Mouse (Mus musculus): ENCODE measurements at regions not wholly inside any gene's neighbourhood (a gene's known extent, or its start where the extent isn't known, plus 50 kb on each side); places are given as distances from the start of the nearest gene placed in this dataset.

DNA sequence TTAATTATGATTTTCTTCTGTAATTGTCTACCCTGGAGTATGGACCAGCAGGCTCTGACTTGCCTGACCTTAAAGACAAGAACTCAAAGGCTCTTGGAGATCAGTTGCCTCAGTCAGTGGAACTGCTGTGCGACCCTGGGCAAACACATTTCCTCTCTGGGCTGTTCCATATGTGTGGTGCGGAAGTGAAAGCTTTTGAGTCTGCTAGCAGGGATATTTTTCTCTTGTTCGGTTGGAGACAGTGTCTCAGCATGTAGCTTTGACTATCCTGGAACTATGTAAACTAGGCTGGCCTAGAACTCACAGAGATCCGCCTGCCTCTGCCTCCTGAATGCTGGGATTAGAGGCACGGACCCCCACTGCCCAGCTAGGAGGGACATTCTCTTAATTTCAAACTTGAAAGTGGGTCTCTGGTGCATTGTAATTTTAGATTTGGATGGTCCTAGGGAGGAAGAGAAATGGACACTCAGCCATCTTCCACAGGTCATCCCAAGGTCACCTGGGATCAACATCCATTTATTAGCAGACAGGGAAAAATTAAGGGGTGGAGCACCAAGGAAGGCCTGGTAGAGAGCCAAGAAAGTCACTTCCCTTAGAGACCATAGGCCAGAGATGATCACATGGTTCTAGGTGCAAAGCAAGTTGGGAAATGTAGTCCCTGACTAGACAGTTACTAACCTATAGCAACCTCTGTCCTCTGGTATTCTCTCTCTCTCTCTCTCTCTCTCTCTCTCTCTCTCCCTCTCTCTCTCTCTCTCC lies 110.2 kb upstream of the Tmem189 start:
- Histone ChIP-seq H3K9me3 (replicated peaks; ENCODE audit: control insufficient read depth, low read length) (no peaks in the 10 kb centered on the region), H3K27me3 (ENCODE audit: control insufficient read depth, insufficient read depth, low read length) (no peaks in the 10 kb centered on the region), H3K9ac (ENCODE audit: low read length) (no peak overlapping the region), H3K36me3 (ENCODE audit: control insufficient read depth, insufficient read depth, low read length) (no peaks in the 10 kb centered on the region), H3K27ac (ENCODE audit: low read length) (peak overlapping the region; percentile 26), H3K4me2 (ENCODE audit: low read depth, low read length) (no peak overlapping the region), H3K4me3 (replicated peaks; ENCODE audit: low read length) (no peak overlapping the region), H3K4me1 (ENCODE audit: control insufficient read depth, insufficient read depth, low read length) (peaks cover 15% of the 10 kb centered on the region)
- ATAC-seq (ENCODE audit: insufficient read depth, low FRiP score), result peak; percentile 48; the same call in 1 of the 2 replicates
- 88% methylated on average over 5 of the region's 5 CpGs for WGBS

DNA sequence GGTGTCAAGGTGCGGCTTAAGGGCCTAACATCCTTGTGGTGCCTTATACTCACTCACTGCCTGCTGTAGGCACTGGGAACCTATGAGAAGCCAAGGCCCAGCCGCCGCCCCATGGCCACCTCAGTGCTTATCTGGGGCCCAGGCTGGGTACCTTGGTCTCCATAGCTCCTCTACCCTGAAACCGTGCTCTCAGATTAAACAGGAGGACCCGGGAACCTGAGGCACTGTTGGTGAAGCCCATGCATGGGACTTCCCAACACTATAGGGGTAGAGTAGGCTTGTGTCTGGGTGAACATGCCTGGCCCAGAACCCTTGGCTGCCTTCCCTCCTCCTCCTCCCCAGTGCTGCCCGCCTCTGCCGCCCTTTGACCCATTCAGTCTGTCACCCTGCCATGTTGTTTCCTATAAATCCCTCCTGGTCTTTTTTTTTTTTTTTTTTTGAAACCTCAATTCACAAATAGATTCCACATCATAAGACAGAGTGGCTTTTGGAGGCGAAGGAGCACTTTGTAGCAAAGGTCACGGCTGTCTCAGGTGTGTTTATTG lies 109.4 kb upstream of the Tmem189 start:
- 87% methylated on average over 9 of the region's 9 CpGs for WGBS
- peaks cover 15% of the 10 kb centered on the region for H3K4me1 ChIP-seq (ENCODE audit: control insufficient read depth, insufficient read depth, low read length)
- H3K9ac ChIP-seq (ENCODE audit: low read length), result no peak overlapping the region
- no peaks in the 10 kb centered on the region for H3K36me3 ChIP-seq (ENCODE audit: control insufficient read depth, insufficient read depth, low read length)
- H3K27ac ChIP-seq (ENCODE audit: low read length), result peak overlapping the region; percentile 26; the same call in 1 of the 2 replicates
- no peak overlapping the region for H3K4me3 ChIP-seq (replicated peaks; ENCODE audit: low read length)
- no peaks in the 10 kb centered on the region for H3K9me3 ChIP-seq (replicated peaks; ENCODE audit: control insufficient read depth, low read length)
- H3K4me2 ChIP-seq (ENCODE audit: low read depth, low read length), result no peak overlapping the region
- no peaks in the 10 kb centered on the region for H3K27me3 ChIP-seq (ENCODE audit: control insufficient read depth, insufficient read depth, low read length)
- ATAC-seq (ENCODE audit: insufficient read depth, low FRiP score), result no peak

DNA sequence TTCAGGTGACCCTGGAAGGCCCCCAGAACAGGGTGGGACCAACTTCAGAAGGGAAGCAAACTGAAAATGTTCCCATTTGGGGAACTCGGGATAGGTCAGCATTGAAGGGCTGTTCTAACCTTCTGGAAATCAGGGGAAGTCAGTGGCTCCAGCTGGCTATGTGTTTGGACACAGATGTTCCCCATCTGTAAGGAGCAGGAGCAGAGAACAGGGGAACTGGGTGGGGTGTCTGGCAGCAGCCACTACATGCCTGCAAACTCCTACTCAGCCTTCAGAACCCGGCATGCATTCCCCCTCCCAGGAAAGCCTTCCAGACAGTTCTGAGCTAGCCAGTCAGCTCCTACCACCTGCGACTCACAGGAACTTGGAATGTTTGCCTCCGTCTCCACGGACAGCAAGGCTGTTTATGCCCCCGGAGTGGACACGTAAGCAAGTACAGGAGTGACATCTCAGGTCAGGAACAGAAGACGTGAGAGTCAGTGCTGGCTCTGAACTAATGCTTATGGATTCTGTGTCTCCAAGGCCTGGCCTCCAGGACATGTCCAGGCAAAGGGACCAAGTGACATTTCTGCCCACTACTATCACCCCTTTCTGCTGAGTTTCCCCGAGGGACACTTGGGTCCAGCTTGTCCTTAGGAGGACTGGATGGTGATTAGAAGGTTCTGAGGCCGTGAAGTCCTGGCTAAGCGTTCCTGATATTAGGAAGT lies 108.6 kb upstream of the Tmem189 start:
- Histone ChIP-seq H3K27ac (ENCODE audit: low read length) (peak overlapping the region; percentile 28), H3K36me3 (ENCODE audit: control insufficient read depth, insufficient read depth, low read length) (no peaks in the 10 kb centered on the region), H3K4me2 (ENCODE audit: low read depth, low read length) (no peak overlapping the region), H3K4me1 (ENCODE audit: control insufficient read depth, insufficient read depth, low read length) (peaks cover 15% of the 10 kb centered on the region), H3K4me3 (replicated peaks; ENCODE audit: low read length) (no peak overlapping the region), H3K27me3 (ENCODE audit: control insufficient read depth, insufficient read depth, low read length) (no peaks in the 10 kb centered on the region), H3K9me3 (replicated peaks; ENCODE audit: control insufficient read depth, low read length) (no peaks in the 10 kb centered on the region), H3K9ac (ENCODE audit: low read length) (0 out of 2 replicates have a peak overlapping the region, but pooled peaks have one; percentile 4)
- ATAC-seq (ENCODE audit: insufficient read depth, low FRiP score), result peak; percentile 47; the same call in 1 of the 2 replicates
- WGBS, result 69% methylated on average over 11 of the region's 11 CpGs

DNA sequence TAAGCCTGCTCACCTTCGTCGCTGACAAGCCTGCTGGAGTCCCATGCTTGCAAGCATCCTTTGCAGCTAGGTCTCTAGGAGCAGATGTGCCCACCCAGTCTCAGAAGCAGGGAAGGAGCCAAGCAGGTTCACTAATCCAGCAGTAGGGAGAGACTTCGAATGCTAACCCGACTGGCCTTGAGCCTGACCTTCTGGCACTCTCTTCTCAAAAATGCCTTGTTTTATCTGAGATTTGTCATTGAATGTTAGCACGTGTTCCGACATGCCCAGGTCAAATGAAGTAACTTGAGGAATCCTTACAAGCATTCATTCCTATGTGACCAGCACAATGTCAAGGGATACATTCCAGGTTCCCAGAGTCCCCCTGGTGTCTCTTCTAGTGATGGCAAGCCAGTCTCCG lies 105.9 kb upstream of the Tmem189 start:
- H3K9me3 ChIP-seq (replicated peaks; ENCODE audit: control insufficient read depth, low read length), result no peaks in the 10 kb centered on the region
- no peak overlapping the region for H3K9ac ChIP-seq (ENCODE audit: low read length)
- no peaks in the 10 kb centered on the region for H3K27me3 ChIP-seq (ENCODE audit: control insufficient read depth, insufficient read depth, low read length)
- no peak overlapping the region for H3K4me2 ChIP-seq (ENCODE audit: low read depth, low read length)
- no peak overlapping the region for H3K27ac ChIP-seq (ENCODE audit: low read length)
- WGBS, result 82% methylated on average over 7 of the region's 7 CpGs
- ATAC-seq (ENCODE audit: insufficient read depth, low FRiP score), result no peak
- H3K36me3 ChIP-seq (ENCODE audit: control insufficient read depth, insufficient read depth, low read length), result no peaks in the 10 kb centered on the region
- H3K4me1 ChIP-seq (ENCODE audit: control insufficient read depth, insufficient read depth, low read length), result peaks cover 10% of the 10 kb centered on the region
- H3K4me3 ChIP-seq (replicated peaks; ENCODE audit: low read length), result no peak overlapping the region

DNA sequence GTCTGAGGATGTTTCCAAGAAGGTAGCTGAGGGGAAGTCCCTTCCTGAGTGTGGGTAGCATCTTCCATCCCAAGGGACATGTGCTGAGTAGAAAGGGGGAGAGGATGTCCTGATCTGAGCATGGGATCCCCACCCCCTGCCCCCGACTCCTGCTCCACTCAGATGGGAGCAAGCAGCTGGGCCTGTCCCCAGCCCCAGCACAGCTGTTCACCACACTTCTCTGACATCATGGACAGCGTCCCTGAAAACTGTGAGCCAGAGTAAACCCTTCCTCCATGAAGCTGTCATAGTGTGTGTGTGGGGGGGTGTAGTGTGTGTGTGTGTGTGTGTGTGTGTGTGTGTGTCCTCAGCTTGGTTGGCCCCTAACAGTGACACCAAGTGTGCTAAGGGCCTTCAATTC lies 104.3 kb upstream of the Tmem189 start:
- Histone ChIP-seq H3K27me3 (ENCODE audit: control insufficient read depth, insufficient read depth, low read length) (no peaks in the 10 kb centered on the region), H3K4me1 (ENCODE audit: control insufficient read depth, insufficient read depth, low read length) (peaks cover 15% of the 10 kb centered on the region), H3K9ac (ENCODE audit: low read length) (no peak overlapping the region), H3K36me3 (ENCODE audit: control insufficient read depth, insufficient read depth, low read length) (no peaks in the 10 kb centered on the region), H3K4me2 (ENCODE audit: low read depth, low read length) (no peak overlapping the region), H3K9me3 (replicated peaks; ENCODE audit: control insufficient read depth, low read length) (no peaks in the 10 kb centered on the region), H3K27ac (ENCODE audit: low read length) (no peak overlapping the region), H3K4me3 (replicated peaks; ENCODE audit: low read length) (no peak overlapping the region)
- no peak for ATAC-seq (ENCODE audit: insufficient read depth, low FRiP score)
- 83% methylated on average over 2 of the region's 2 CpGs for WGBS

DNA sequence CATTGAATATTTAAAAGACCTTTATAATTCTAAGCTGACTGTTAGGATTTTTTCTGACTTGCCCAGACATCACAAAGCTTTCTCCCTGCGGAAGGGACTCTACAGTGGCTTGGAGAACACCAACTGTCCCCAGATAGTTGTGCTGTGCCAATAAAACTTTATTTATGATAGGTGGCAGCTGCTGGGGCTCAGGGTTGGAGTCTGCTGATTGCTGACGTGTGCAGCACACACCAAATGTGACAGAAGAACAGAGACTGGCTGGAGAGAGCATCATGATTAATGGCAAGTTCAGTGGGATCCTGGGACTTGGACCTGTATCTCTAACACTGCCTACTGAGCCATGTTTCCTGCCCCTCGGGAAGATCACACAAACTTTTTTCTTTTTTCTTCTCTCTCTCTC lies 103.1 kb upstream of the Tmem189 start:
- 31% methylated on average over 3 of the region's 3 CpGs for WGBS

DNA sequence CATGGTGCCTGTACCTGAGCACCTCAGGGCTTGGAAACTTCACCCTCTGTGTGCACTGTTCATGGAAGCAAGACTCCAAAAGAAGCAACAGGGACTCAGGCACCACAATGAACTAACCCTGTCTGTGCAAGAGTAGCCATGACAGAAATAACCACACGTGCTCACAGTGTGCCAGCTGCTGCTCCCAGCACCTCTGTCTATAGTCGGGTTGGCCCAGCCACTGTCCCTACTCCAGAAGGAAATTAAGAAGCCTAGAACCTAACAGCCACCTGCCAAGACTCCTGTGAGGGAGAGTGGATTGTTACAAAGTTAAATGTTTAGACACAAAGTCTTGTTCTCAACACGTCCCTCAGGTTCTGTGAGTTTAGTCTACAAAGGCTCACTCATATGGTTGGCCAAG lies 102.7 kb upstream of the Tmem189 start:
- Histone ChIP-seq H3K4me3 (replicated peaks; ENCODE audit: low read length) (no peak overlapping the region), H3K27me3 (ENCODE audit: control insufficient read depth, insufficient read depth, low read length) (no peaks in the 10 kb centered on the region), H3K27ac (ENCODE audit: low read length) (0 out of 2 replicates have a peak overlapping the region, but pooled peaks have one; percentile 27), H3K4me1 (ENCODE audit: control insufficient read depth, insufficient read depth, low read length) (peaks cover 12% of the 10 kb centered on the region), H3K9me3 (replicated peaks; ENCODE audit: control insufficient read depth, low read length) (no peaks in the 10 kb centered on the region), H3K9ac (ENCODE audit: low read length) (no peak overlapping the region), H3K36me3 (ENCODE audit: control insufficient read depth, insufficient read depth, low read length) (no peaks in the 10 kb centered on the region), H3K4me2 (ENCODE audit: low read depth, low read length) (no peak overlapping the region)
- ATAC-seq (ENCODE audit: insufficient read depth, low FRiP score), result no peak
- 43% methylated on average over 3 of the region's 3 CpGs for WGBS

More for the DNA sequence above, 103.1 kb upstream of the Tmem189 start:
- no peak for ATAC-seq (ENCODE audit: insufficient read depth, low FRiP score)
- no peaks in the 10 kb centered on the region for H3K9me3 ChIP-seq (replicated peaks; ENCODE audit: control insufficient read depth, low read length)
- H3K4me3 ChIP-seq (replicated peaks; ENCODE audit: low read length), result no peak overlapping the region
- no peaks in the 10 kb centered on the region for H3K27me3 ChIP-seq (ENCODE audit: control insufficient read depth, insufficient read depth, low read length)
- H3K4me2 ChIP-seq (ENCODE audit: low read depth, low read length), result no peak overlapping the region
- peaks cover 12% of the 10 kb centered on the region for H3K4me1 ChIP-seq (ENCODE audit: control insufficient read depth, insufficient read depth, low read length)
- H3K9ac ChIP-seq (ENCODE audit: low read length), result no peak overlapping the region
- H3K36me3 ChIP-seq (ENCODE audit: control insufficient read depth, insufficient read depth, low read length), result no peaks in the 10 kb centered on the region
- H3K27ac ChIP-seq (ENCODE audit: low read length), result peak overlapping the region; percentile 27; the same call in 1 of the 2 replicates

DNA sequence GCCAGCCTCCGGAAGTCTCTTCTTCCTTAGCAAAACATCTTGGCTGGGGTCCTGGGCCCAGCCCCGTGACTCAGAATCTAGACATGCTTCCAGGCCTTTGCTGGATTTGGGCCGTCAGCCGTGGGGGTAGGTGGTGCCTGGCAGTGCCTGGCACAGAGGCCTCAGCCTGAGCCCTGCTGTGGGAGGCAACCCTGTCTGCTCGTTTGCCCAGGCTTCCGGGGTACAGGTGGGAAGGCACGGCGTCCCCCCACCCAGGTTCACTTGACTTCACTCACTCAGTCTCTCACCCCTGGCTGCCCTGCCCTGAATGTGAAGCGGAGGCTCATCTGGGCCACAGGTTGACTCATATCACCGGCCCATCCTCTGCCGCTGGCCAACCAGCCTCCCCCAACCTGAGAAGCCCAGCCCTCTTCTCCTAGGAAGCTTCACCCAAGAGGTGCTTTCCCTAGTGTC lies 99.9 kb upstream of the Tmem189 start:
- H3K27ac ChIP-seq (ENCODE audit: low read length), result peak overlapping the region; percentile 5; the same call in 1 of the 2 replicates
- peak; percentile 53 for ATAC-seq (ENCODE audit: insufficient read depth, low FRiP score)
- WGBS, result 76% methylated on average over 11 of the region's 11 CpGs
- peaks cover 12% of the 10 kb centered on the region for H3K4me1 ChIP-seq (ENCODE audit: control insufficient read depth, insufficient read depth, low read length)
- no peaks in the 10 kb centered on the region for H3K9me3 ChIP-seq (replicated peaks; ENCODE audit: control insufficient read depth, low read length)
- H3K9ac ChIP-seq (ENCODE audit: low read length), result peak overlapping the region; percentile 52
- H3K4me3 ChIP-seq (replicated peaks; ENCODE audit: low read length), result no peak overlapping the region
- H3K4me2 ChIP-seq (ENCODE audit: low read depth, low read length), result no peak overlapping the region
- no peaks in the 10 kb centered on the region for H3K27me3 ChIP-seq (ENCODE audit: control insufficient read depth, insufficient read depth, low read length)
- no peaks in the 10 kb centered on the region for H3K36me3 ChIP-seq (ENCODE audit: control insufficient read depth, insufficient read depth, low read length)

DNA sequence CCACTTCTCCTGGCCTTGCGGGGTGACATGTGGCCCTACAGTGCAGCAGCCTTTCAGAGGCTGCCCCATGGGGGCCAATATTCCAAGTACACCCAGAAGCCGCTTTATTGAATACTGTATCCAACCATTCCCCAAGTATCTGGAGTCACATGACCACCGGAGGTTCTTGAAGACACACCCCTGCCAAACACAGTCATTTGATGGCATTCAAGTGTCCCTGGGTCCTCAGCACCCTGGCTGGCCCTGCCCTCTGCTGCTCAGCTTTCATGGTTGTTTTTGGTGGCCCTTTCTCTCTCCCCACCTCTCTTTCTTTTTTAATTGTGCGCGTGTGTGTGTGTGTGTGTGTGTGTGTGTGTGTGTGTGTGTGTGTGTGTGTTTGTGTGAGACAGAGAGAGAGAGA lies 97.3 kb upstream of the Tmem189 start:
- no peaks in the 10 kb centered on the region for H3K36me3 ChIP-seq (ENCODE audit: control insufficient read depth, insufficient read depth, low read length)
- no peaks in the 10 kb centered on the region for H3K27me3 ChIP-seq (ENCODE audit: control insufficient read depth, insufficient read depth, low read length)
- 82% methylated on average over 3 of the region's 5 CpGs for WGBS
- H3K9me3 ChIP-seq (replicated peaks; ENCODE audit: control insufficient read depth, low read length), result no peaks in the 10 kb centered on the region
- no peak overlapping the region for H3K4me2 ChIP-seq (ENCODE audit: low read depth, low read length)
- H3K4me1 ChIP-seq (ENCODE audit: control insufficient read depth, insufficient read depth, low read length), result peaks cover 19% of the 10 kb centered on the region
- no peak overlapping the region for H3K9ac ChIP-seq (ENCODE audit: low read length)
- H3K27ac ChIP-seq (ENCODE audit: low read length), result no peak overlapping the region
- no peak overlapping the region for H3K4me3 ChIP-seq (replicated peaks; ENCODE audit: low read length)
- no peak for ATAC-seq (ENCODE audit: insufficient read depth, low FRiP score)
